In genomic region chr10:99165751-99166282, GRCm38 (mm10) we compare ENCODE assay signal across 9 mouse cellular contexts. TPM values are rescaled to one million over a fixed set of nuclear protein-coding genes. Genes with fewer than 3 reads are reported as not detected.
DNase-seq lines count a peak whose midpoint lies in the region; ATAC-seq and TF ChIP-seq lines count a peak whose summit lies in the region.
"Had no signal": no experiment of that assay in that cellular context is flagged by ENCODE, and none has a peak within 500 bp of the region (broad histone marks: within the 10 kb centered on the region; RNA-seq: fewer than 3 reads in every experiment).

No protein-coding gene starts in this region.

- H3K9ac ChIP-seq in liver, embryonic 12.5 days = no peak overlapping the region
- H3K9ac ChIP-seq in stomach, postnatal 0 days (ENCODE audit: low read length) = no peak overlapping the region

- no peak for TF ChIP-seq POLR2A in thymus, adult 2 months (IDR thresholded peaks at IDR 0.05; ENCODE audit: control insufficient read depth, extremely low read depth, insufficient read depth, low read length, poor library complexity)

- 81% methylated on average over 7 of the region's 7 CpGs for WGBS in thymus, adult 2 months
- WGBS in liver, embryonic 12.5 days (ENCODE audit: insufficient replicate concordance) = 63% methylated on average over 7 of the region's 7 CpGs
- WGBS in stomach, postnatal 0 days = 48% methylated on average over 7 of the region's 7 CpGs

- H3K4me1 ChIP-seq in thymus, adult 2 months (replicated peaks; ENCODE audit: control insufficient read depth, insufficient read depth, low read length) = peaks cover 13% of the 10 kb centered on the region
- H3K4me1 ChIP-seq in liver, embryonic 12.5 days = peaks cover 9% of the 10 kb centered on the region
- no peaks in the 10 kb centered on the region for H3K4me1 ChIP-seq in stomach, postnatal 0 days (replicated peaks; ENCODE audit: control insufficient read depth, insufficient read depth)

- H3K4me3 ChIP-seq in thymus, adult 2 months (ENCODE audit: control insufficient read depth, insufficient read depth, low read length) = no peak overlapping the region
- no peak overlapping the region for H3K4me3 ChIP-seq in liver, embryonic 12.5 days
- no peak overlapping the region for H3K4me3 ChIP-seq in stomach, postnatal 0 days (ENCODE audit: low read depth, low read length)

- DNase-seq in thymus, postnatal 25 days = peak; percentile 27
- no peak for DNase-seq in thymus, adult 2 months
- peak; percentile 27 for DNase-seq in heart, postnatal 4 days
- peak; percentile 38 for DNase-seq in stomach, postnatal 0 days (ENCODE audit: low spot score)
- no peak for DNase-seq in layer of hippocampus, postnatal 36 days
- DNase-seq in adrenal gland, postnatal 10 days = no peak
- DNase-seq in frontal cortex, postnatal 10 days (ENCODE audit: low spot score in 2 of 2) = no peak

- H3K4me2 ChIP-seq in liver, embryonic 12.5 days = no peak overlapping the region
- H3K4me2 ChIP-seq in stomach, postnatal 0 days (replicated peaks; ENCODE audit: low read depth) = no peak overlapping the region

- ATAC-seq in liver, embryonic 12.5 days = peak; percentile 61; the same call in 1 of the 2 replicates
- peak; percentile 22; the same call in 1 of the 2 replicates for ATAC-seq in stomach, postnatal 0 days (ENCODE audit: low FRiP score, low TSS enrichment)

- no peak for TF ChIP-seq CTCF in thymus, adult 2 months (IDR thresholded peaks at IDR 0.05; ENCODE audit: borderline replicate concordance, control insufficient read depth, extremely low read depth, insufficient read depth, low read length, poor library complexity)
- peak; percentile 54 for TF ChIP-seq CTCF in stomach, postnatal 0 days (IDR thresholded peaks at IDR 0.05; ENCODE audit: low read depth)

- H3K9me3 ChIP-seq in liver, embryonic 12.5 days (replicated peaks) = no peaks in the 10 kb centered on the region
- H3K9me3 ChIP-seq in stomach, postnatal 0 days (ENCODE audit: control insufficient read depth, low read length) = no peaks in the 10 kb centered on the region

- H3K27me3 ChIP-seq in thymus, adult 2 months (ENCODE audit: control insufficient read depth, insufficient read depth, low read length) = no peaks in the 10 kb centered on the region
- H3K27me3 ChIP-seq in liver, embryonic 12.5 days (replicated peaks) = no peaks in the 10 kb centered on the region
- no peaks in the 10 kb centered on the region for H3K27me3 ChIP-seq in stomach, postnatal 0 days (ENCODE audit: control insufficient read depth, insufficient read depth, low read length)

- no peak for TF ChIP-seq EP300 in stomach, postnatal 0 days (optimal IDR thresholded peaks at IDR 0.05)

- H3K27ac ChIP-seq in thymus, adult 2 months (ENCODE audit: control insufficient read depth, insufficient read depth, low read length) = no peak overlapping the region
- H3K27ac ChIP-seq in liver, embryonic 12.5 days = no peak overlapping the region; the same call in 1 of the 2 replicates
- 0 out of 2 replicates have a peak overlapping the region, but pooled peaks have one; percentile 8 for H3K27ac ChIP-seq in stomach, postnatal 0 days (replicated peaks)

- H3K36me3 ChIP-seq in thymus, adult 2 months (ENCODE audit: control insufficient read depth, insufficient read depth, low read length) = no peaks in the 10 kb centered on the region
- H3K36me3 ChIP-seq in liver, embryonic 12.5 days = peaks cover 3% of the 10 kb centered on the region; the same call in 1 of the 2 replicates
- no peaks in the 10 kb centered on the region for H3K36me3 ChIP-seq in stomach, postnatal 0 days (ENCODE audit: control insufficient read depth, insufficient read depth, low read length)

RNA-seq across cellular contexts. Expression of gene Phxr2, which starts 39.7 kb away (rescaled TPM):
- 0.57 and 0.74 TPM in 2 replicates for polyA plus RNA-seq in thymus, adult 2 months (2012; rRNA removed)
- not detected for total RNA-seq in heart, postnatal 4 days (2021)
- not detected in 2 replicates for polyA plus RNA-seq in liver, embryonic 12.5 days (2016; fragmentation: Nextera tagmentation; extraction: Ambion mirVana)
- not detected in 2 replicates for polyA plus RNA-seq in stomach, postnatal 0 days (2015; fragmentation: Nextera tagmentation; extraction: Ambion mirVana)
- total RNA-seq in layer of hippocampus, postnatal 36 days (2021) = not detected
- not detected for total RNA-seq in adrenal gland, postnatal 10 days (2021)
- total RNA-seq: liver, adult 2 months had no signal
- polyA plus RNA-seq: liver, adult 2 months had no signal

RNA-seq across cellular contexts. Expression of gene Galnt4, which starts 57.9 kb away (rescaled TPM):
- polyA plus RNA-seq in thymus, adult 2 months (2012; rRNA removed) = 4.2 and 4.6 TPM in 2 replicates
- total RNA-seq in heart, postnatal 4 days (2021) = 1 to 10 TPM; 6.1 to 6.3 TPM
- 4.2 and 4.5 TPM in 2 replicates for polyA plus RNA-seq in liver, embryonic 12.5 days (2016; fragmentation: Nextera tagmentation; extraction: Ambion mirVana)
- 34.0 and 34.9 TPM in 2 replicates for polyA plus RNA-seq in stomach, postnatal 0 days (2015; fragmentation: Nextera tagmentation; extraction: Ambion mirVana)
- total RNA-seq in layer of hippocampus, postnatal 36 days (2021) = 1 to 10 TPM; 3.6 to 4.0 TPM
- total RNA-seq in adrenal gland, postnatal 10 days (2021) = 1 to 10 TPM; 7.1 to 7.5 TPM

RNA-seq across cellular contexts. Expression of gene Poc1b, which starts 59.0 kb away (rescaled TPM):
- 11.0 and 11.4 TPM in 2 replicates for polyA plus RNA-seq in thymus, adult 2 months (2012; rRNA removed)
- 10 to 100 TPM in 1 of 2 experiments, 1 to 10 TPM in 1; 8.6 to 11.2 TPM for total RNA-seq in heart, postnatal 4 days (2021)
- 8.5 and 8.7 TPM in 2 replicates for polyA plus RNA-seq in liver, embryonic 12.5 days (2016; fragmentation: Nextera tagmentation; extraction: Ambion mirVana)
- polyA plus RNA-seq in stomach, postnatal 0 days (2015; fragmentation: Nextera tagmentation; extraction: Ambion mirVana) = 6.7 and 9.4 TPM in 2 replicates
- 1 to 10 TPM; 6.9 to 9.0 TPM for total RNA-seq in layer of hippocampus, postnatal 36 days (2021)
- total RNA-seq in adrenal gland, postnatal 10 days (2021) = 10 to 100 TPM; 10.3 to 12.6 TPM

Comparison
In these comparisons a context has a peak if more than half of its experiments do, and no peak if none do; other contexts are left out.
1. DNase-seq: peak in thymus, postnatal 25 days (single experiment), heart, postnatal 4 days (single experiment) and stomach, postnatal 0 days (single experiment); none in thymus, adult 2 months (single experiment), layer of hippocampus, postnatal 36 days (0 of 2), adrenal gland, postnatal 10 days (single experiment) and frontal cortex, postnatal 10 days (0 of 2).